Mouse (Mus musculus) layer of hippocampus, adult 18-20 months (tissue): ENCODE results near the gene Tbxas1. TPM values are rescaled to one million over a fixed set of nuclear protein-coding genes. Genes with fewer than 3 reads are reported as not detected.

Source experiments
- DNase-seq, 2 experiments: peaks; one replicate each; pipeline ENCODE4 v3.0.0; 2022; ENCODE audit warnings: low spot score in 2 of 2
- total RNA-seq, 2 experiments: library from RNA; stranded (reverse); gene quantifications; 2 replicates each; pipeline ENCODE4 v1.2.3; 2021

Tbxas1 gene
- total RNA-seq, 2 experiments from 2014 or later, result 1.9 to 2.7 TPM

GRCm38 (mm10) chr6:38992016-38992415, 116.8 kb downstream of the Tbxas1 start:
- no peak for DNase-seq

GRCm38 (mm10) chr6:38995774-38996173, 120.6 kb downstream of the Tbxas1 start:
- DNase-seq, result no peak

GRCm38 (mm10) chr6:38997838-38998237, 122.6 kb downstream of the Tbxas1 start:
- no peak for DNase-seq

GRCm38 (mm10) chr6:39003126-39003525, 127.9 kb downstream of the Tbxas1 start:
- DNase-seq, result no peak

- DNase-seq, result no peak
Measured at GRCm38 (mm10) chr6:39004003-39004473, 128.8 kb downstream of the Tbxas1 start.

- peak in 1 of 2 experiments; percentile 6 for DNase-seq
Measured at GRCm38 (mm10) chr6:39005267-39005944, 130.2 kb downstream of the Tbxas1 start.

GRCm38 (mm10) chr6:39005945-39006572, 130.9 kb downstream of the Tbxas1 start:
- peak; percentile 67 to 81 for DNase-seq

- DNase-seq, result no peak
Measured at GRCm38 (mm10) chr6:39007223-39007622, 132.0 kb downstream of the Tbxas1 start.

- DNase-seq, result no peak
Measured at GRCm38 (mm10) chr6:39008116-39008515, 132.9 kb downstream of the Tbxas1 start.

GRCm38 (mm10) chr6:39013034-39013832, 138.0 kb downstream of the Tbxas1 start:
- no peak for DNase-seq

GRCm38 (mm10) chr6:39017942-39018341, 142.7 kb downstream of the Tbxas1 start:
- no peak for DNase-seq

GRCm38 (mm10) chr6:39018805-39019204, 143.6 kb downstream of the Tbxas1 start:
- DNase-seq, result peak in 1 of 2 experiments; percentile 9

- peak; percentile 15 to 57 for DNase-seq
Measured at GRCm38 (mm10) chr6:39019219-39019618, 144.0 kb downstream of the Tbxas1 start.

GRCm38 (mm10) chr6:39021909-39022308, 146.7 kb downstream of the Tbxas1 start:
- no peak for DNase-seq

GRCm38 (mm10) chr6:39022461-39023181, 147.4 kb downstream of the Tbxas1 start:
- DNase-seq, result no peak

- DNase-seq, result no peak
Measured at GRCm38 (mm10) chr6:39024631-39025030, 149.4 kb downstream of the Tbxas1 start.

- no peak for DNase-seq
Measured at GRCm38 (mm10) chr6:39025038-39025437, 149.8 kb downstream of the Tbxas1 start.

GRCm38 (mm10) chr6:39030714-39031113, 155.5 kb downstream of the Tbxas1 start:
- no peak for DNase-seq

- no peak for DNase-seq
Measured at GRCm38 (mm10) chr6:39033676-39034075, 158.5 kb downstream of the Tbxas1 start.

- no peak for DNase-seq
Measured at GRCm38 (mm10) chr6:39035039-39035438, 159.8 kb downstream of the Tbxas1 start.

GRCm38 (mm10) chr6:39036204-39036603, 161.0 kb downstream of the Tbxas1 start:
- DNase-seq, result no peak
